Mouse (Mus musculus): ENCODE measurements around the gene Acp4.
"Not testable (repeated sequence)": the region's sequence is repeated elsewhere in the genome, so short reads cannot be mapped to it uniquely, and the experiment has no call there.

Gene Acp4

DNA sequence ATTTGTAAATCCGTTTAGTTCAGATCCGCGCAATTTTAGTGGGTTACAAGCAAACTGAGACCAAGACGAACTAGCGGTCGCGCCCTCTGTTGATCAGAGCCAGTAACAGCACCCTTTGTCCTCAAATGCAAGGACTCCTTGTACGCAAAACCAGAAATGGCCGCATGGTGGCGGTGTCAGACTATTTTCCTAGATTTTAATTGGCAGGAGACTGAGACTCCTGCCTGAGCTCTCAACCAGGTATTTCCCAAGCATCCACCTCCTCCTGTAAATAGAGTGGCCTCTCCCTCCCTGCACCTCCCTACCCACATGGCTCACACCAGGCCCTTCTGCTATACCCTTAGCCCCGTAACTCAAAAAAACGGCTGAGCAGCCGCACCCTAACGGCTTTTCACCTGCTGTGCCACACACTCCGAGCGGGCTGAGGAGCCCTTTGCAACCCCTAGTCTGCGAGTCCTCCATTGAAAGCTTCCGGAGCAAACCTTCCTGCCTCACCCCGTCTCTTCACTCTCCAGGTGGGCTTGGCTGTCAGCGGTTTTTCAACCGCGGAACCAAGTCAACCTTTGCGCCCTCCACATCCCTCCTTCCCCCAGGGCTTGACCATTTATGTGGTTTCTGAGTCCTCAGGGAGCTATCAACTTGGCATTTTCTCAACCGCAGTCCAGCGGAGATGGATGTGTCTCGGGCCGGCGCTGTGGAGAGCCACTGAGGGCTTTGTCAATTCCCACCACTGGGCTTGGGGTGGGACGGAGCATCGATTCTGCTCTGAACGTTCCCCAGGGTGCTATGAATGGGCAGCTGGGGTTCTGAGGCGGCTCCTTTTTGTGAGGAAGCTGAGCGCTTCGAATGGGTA, 5.8 kb upstream of the Acp4 start:
- peak; percentile 80 to 96 for DNase-seq

DNA sequence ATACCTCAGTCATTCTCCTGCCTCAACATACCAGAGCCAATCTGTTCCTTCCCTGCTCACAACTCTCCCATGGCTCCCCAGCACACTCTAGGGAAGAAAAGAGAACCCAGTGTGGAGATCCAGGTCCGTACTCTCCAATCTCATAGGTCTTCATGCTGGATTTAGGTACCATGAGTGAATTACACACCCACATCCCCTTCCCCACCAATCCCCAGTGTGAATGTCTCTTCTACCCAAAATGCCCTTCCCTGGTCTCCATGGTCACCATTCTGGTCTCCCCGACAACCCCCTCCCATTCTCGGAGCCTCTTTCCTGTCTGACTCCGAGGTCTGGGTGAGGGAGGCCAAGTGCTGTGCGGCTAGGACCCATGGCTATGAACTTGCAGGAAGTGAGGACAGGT, 4.0 kb upstream of the Acp4 start, which contains the start of gene Gm15517:
Gene Gm15517, plus strand, starts transcription at position 301 of the 400 bp plus-strand sequence.
- no peak for DNase-seq

DNA sequence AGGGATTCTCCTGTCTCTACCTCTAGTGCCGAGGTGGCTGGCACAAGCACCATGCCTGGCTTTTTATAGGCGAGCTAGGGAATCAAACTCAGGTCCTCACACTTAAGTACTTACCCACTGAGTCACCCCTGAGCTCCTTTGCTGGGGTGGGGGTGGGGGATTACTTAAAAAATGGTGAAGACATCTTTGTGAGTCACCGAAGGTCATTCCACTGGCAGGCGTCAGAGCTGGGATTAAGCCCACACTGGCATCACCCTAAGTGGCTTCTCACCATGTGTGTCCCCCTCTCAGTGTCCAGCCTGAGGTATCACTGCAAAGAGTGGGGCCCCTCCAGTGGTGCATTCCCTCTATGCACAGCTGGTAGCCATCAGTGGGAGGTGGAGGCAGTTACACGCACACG, 3.2 kb upstream of the Acp4 start:
- DNase-seq, result no peak

DNA sequence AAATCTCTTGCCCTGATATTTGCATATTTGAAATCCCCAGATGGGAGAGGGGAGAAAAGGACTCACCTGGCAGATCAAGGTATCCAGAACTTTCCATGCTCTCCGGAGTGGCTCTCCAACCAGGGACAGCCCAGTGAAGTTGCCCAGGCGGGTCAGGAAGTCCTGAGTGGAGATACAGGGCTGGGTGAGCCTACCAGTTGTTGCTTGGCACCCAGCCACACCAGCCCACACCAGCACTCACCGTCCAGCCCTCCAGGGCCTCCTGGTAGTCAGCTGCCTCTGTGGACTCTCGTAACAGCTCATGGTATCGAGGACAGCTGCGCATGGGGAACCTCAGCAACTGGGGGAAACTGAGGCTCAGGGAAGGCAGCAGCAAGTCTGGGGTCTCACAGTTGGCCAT, 2.2 kb downstream of the Acp4 start:
- DNase-seq, result no peak

DNA sequence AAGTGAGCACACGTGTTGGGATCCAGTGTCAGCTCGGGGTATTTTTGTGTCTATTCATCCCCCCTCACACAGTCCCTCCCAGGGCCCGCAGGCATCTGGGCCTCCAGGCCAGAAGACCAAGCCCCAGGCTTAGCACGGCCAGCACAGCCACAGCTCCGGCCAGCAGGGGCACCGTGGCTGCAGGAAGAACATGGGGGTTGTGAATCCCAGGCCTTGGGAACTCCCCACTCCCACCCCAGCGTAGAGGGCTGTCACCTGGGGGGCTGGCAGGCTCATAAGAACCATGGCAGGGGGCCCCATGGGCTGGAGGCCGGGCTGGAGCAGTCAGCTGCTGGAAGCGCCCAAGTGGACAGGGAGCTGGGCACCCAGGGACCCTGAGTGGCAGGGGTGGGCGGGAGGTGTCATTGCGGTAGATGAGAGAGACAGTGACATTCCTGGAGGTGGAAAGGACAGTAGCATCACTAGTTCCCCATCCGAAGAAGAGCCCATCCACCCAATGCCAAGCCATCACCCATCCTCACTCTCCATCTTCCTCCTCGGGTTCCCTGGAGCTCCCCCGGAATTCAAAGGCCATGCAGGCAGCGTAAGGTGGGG, 4.1 kb downstream of the Acp4 start:
- DNase-seq, result no peak

DNA sequence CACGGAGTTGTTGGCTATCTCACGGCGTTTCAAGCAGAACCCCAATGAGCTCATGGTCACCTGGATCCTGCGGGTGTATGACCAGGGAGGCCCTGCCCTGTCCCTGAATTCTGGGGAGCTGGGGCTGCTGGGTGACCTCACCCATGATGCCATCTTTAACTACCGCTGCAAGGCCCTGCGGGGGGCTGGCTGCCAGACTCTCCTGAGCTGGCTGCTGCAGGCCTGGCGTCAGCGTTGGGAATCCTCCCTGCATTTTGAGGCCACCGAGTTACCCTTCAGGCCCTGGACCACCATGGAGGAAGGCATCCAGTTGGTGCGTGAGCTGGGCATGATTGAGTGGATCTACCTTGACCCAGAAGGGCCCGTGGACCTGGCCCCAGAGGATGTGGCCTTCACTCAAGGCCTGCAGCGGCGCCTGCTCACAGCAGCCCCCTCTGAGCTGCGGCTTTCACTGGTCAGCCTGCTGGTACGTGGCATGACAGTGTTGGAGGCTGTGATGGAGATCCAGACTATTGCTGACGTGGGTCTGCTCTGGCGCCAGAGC, 6.4 kb downstream of the Acp4 start:
- peak in 1 of 2 experiments; percentile 6 for DNase-seq

DNA sequence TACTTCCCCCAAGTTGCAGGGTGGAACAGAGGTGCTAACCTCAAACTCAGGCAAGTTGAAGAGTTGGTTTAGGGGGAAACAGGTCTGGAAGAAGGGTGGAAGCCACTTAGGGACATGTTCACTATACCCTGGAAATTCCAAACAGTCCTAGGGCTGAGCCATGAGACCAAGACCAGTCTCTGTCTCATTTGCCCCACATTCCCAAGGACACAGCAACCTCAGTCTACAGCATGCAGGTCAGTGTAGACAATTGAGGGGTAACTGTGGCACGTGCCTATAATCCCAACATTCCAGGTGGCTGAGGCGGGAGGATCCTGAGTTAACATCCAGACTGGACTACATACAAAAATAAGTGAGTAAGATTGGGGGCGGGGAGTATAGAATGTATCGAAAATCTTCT, 7.9 kb downstream of the Acp4 start:
- DNase-seq, result no peak

DNA sequence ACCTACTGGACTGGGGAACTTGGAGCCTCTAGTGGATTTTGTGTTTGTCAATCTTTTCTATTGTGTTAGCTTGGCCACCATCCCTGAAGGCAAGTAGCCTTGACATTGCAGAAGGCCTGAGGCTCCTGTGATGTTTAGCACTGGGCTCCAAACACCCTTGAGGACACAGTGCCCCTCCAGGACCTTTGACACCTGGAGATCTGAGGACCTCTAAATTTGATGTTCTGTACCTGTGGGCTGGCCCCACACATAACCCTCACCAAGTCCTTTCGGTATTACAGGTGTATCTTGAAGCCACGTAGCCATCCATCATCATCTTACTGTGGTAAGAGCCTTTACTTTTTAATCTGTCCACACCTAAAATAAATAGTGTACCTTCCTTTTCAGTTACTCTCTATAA, 9.2 kb downstream of the Acp4 start:
- DNase-seq, result no peak

DNA sequence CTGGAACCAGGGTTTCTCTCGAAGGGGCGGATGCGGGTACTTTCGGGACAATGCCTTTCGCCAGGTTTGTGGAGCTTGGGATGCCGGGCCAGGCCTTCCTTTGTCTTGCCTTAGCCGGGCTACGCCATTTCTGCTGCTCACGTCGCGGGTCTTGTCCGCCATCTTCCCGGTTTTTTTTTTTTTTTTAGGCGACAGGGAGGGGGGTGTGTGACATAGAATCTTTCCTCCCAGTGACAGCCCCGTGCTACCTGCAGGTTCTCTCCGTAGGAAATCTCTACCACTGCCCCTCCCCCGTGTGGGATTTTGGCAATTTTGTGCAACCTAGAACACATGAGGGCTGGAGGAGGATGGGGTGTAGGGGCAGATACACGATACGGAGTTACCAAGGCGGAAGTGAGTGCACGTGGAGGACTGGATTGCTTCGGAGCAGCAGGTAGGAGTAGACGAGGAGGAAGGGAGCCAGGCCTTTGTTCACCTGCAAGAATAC, 10.2 kb downstream of the Acp4 start:
- DNase-seq, result peak in 1 of 2 experiments; percentile 53

DNA sequence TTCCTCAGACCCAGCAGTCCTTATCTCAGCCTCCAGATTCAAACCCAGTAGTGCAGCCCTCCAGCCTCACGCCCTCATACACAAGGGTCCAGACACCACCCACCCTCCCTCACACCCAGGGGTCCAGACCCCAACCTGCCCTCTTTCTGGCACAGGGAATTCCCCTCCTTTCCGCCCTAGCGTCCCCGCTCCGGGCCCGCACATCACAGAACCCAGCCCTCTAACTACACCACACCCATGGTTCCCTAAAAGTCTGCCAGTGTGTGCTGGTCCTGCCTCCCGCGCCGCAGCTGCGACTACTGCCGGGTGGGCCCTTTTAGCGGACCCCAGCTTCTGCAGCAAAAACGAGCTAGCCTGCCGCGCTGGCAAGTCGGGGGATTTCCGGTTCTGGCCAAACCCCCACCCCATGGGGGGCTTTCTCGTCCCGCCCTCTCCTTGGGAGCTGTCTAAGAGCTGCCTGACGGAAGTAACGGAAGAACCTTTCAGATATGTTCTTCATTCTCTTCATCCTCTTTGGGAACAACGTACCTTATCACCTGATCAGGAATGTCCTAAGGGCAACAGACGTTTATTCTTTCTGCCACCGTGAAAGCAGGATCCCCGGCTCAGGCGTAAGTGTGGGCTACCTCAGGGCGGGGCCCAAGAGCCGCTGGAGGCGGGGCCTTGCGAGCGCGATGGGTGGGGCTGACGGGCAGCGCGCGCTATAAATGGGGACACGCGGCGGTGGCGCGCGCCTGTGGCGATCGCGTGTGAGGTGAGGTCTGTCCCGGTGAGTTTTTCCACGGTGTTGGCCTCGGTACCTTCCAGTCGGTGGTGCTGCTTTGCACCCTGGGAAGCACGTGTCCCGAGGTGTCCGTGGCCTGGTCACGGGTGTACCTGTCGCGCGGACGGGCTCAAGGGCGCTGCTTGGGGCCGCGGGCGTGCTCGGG, 10.9 kb downstream of the Acp4 start, which contains the start of the genes 1700028J19Rik and 2410002F23Rik:
Gene 1700028J19Rik, minus strand, starts transcription at position 641 of the 929 bp plus-strand sequence.
Gene 2410002F23Rik, plus strand, starts transcription at position 668 of the 929 bp plus-strand sequence.
- peak; percentile 84 to 95 for DNase-seq

DNA sequence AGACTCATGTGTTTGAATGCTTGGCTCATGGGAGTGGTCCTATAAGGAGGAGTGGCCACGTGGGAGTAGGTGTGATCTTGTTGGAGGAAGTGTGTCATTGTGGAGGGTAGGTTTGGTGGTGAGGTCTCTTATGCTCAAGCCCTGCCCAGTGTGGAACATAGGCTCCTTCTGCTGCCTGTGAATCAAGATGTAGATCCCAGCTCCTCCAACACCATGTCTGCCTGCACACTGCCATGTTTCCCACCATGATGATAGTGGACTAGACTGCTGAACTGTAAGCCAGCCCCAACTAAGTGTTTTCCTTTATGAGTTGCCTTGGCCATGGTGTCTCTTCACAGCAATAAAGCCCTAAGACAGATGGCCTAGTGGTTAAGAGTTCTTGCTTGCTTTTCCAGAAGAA, 13.1 kb downstream of the Acp4 start:
- DNase-seq, result no peak

DNA sequence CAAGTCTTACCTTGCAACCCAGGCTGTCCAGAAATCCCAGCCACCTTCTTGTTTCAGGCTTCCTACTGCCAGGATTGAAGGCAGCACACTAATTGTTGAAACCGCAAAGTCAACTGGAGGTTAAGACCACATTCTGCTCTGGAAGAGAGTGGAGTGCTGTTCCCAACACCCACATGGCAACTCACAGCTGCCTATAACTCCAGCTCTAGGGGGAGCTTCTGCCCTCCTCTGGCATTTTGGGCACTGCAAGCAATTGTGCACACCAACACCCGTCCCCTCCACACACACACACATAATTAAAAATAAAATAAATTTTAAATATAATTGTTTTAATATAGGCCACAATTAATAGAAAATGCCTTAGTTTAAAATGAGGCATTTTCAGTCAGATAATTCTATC, 16.0 kb downstream of the Acp4 start:
- no peak for DNase-seq

DNA sequence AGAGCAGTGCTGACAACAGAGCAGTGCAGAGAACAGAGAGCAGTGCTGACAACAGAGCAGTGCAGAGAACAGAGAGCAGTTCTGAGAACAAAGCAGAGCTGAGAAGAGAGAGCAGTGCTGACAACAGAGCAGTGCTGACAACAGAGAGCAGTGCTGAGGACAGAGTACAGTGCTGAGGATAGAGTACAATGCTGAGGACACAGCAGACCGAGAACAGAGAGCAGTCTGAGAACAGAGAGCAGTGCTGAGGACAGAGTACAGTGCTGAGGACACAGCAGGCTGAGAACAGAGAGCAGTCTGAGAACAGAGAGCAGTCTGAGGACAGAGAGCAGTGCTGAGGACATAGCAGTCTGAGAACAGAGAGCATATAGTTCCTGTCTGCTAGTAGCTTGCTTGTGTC, 16.5 kb downstream of the Acp4 start:
- DNase-seq, result no peak

DNA sequence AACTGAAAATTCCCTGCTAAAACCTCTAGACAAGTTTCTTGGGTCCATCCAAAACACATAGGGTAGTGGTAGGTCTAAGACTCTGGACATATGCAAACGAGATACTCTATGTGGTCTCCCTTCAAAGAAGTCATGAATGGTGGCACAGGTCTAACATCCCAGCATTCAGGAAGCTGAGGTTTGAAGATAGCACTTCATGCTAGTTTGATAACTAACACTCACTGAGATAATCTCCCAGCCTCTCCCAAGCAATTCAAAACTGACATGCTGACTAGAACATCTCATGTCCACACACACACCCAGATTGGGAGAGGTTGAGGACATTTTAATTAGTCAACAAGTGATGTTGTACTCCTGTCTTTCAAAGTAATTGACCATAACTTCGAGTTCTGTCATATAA, 17.3 kb downstream of the Acp4 start:
- no peak for DNase-seq

DNA sequence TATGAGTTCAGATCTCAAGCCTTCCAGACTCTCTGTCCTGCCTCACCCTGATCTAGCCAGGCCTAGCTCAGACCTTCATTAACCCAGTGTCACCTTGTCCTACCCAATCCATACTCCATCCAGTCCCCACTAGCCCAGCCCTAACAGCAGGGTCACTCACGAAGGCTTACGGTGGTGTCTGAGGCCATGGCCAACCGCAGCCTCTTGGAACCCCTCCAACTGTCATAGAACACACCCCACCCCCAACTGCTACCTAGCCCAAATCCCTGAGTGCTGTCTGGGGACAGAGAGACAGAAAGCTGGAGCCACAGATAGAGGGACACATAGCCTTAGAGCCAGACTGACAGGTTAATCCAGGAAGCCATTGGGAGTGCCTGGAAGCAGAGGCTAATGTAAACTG, 21.3 kb downstream of the Acp4 start, which contains the start of gene Gm36864:
Gene Gm36864, plus strand, starts transcription at position 269 of the 400 bp plus-strand sequence.
- DNase-seq, result no peak

DNA sequence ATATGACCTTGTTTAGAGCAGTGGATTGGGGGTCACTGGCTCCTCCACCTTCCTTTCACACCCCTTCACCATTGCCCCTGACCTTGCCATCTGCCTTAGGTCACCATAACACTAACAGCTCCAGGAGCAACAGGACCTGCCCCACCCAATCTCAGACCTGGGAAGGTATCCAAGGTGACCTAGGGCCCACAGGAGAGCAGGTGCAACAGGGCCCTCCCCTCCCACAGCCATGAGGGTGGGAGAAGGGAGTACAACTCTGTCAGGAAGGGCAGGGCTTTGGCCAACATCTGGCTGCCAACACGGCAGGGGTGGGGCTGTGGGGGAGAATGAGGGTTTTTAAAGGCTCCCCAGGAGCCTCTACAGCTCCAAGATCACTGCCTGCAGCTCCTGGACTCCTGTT, 32.1 kb downstream of the Acp4 start, which contains the start of gene Klk1:
Gene Klk1, plus strand, starts transcription at position 285 of the 400 bp plus-strand sequence.
- no peak for DNase-seq

DNA sequence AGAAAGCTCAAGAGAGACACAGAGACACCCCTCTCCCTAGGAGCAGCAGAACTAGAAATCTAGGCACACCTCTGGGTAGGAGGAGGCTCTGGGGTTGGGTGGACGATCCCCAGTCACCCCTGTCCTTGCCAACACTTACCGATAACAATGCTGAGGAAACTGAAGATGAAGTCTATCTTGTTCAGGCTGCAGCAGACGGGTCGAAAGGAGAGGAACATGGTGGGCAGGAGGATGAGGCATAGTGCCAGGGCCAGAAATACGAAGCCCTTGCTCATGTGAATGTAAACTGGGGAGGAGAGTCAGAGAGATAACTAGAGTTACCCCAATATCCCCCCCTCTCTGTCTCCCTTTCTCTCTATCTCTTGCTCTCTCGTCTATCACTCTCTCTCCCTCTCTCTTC, 34.8 kb downstream of the Acp4 start:
- DNase-seq, result not testable (repeated sequence)

DNA sequence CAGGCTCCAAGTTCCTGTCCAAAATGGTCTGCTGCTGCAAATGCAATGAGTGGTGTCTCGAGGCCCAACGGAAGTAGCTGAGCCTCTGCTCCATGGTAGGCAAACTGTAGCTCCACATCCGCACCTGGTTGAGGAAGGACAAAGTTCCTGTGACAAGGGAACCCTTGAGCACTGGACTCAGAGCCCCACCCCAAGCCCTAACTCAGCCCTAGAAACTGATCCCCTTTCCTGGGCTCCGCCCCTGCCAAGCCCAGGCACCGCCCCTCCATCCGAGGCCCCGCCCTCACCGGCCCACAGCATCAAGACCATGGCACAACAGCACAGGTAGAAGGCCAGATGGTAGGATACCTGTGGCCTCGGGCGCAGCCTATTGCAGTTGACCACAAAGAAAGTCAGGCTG, 35.6 kb downstream of the Acp4 start:
- not testable (repeated sequence) for DNase-seq

DNA sequence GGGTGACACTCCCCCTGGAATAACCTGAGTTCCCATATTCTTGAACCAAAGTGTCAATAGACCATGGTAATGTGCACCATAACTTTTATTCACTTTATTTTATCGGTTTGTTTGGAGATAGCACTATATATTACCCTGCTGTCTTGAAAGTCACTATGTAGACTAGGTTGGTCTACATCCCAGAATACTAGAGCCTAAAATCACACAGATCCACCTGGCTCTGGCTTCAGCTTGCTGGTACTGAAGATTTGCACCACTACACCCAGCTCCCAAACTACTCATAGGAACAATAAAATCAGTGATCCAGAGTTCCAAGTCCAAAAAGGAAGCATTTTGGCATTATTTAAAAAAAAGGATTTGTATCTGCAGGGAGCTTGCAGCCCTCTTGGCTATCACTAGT, 41.5 kb downstream of the Acp4 start, which contains the start of gene Klk1b5:
Gene Klk1b5, plus strand, starts transcription at position 301 of the 400 bp plus-strand sequence.
- DNase-seq, result no peak

DNA sequence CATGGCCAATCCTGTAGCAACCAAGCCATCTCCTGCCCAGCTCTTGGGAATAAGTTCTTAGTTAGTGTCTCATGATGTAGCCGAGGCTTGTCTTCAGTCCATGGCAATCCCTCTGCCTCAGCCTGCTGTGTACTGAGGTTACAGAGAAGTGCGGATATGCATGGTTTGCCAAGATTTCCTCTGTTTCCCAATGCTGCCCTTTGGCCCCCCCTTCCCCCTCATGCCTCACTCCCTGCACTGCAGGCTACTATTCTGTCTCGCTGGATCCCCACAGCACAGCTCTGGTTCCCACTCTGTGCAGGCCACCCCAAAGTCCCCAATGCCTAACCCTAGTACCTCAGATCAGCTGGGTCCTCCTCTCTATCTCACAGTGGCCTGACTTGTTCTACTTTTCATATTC, 48.9 kb downstream of the Acp4 start:
- DNase-seq, result no peak

DNA sequence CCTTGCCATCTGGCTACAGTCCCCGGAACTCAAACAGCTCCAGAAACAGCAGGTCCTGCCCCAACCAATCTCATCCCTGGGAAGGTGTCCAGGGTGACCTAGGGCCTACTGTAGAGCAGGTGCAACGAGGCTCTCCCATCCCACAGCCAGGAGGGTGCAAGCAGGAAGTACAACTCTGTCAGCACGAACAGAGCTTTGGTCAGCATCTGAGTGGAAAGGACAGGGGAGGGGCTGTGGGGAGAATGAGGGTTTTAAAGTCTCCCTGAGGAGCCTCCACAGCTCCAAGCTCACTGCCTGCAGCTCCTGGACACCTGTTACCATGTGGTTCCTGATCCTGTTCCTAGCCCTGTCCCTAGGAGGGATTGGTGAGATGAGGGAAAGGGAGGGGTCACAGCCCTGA, 50.0 kb downstream of the Acp4 start, which contains the start of gene Klk1b4:
Gene Klk1b4, plus strand, starts transcription at position 301 of the 400 bp plus-strand sequence.
- not testable (repeated sequence) for DNase-seq

Data from spleen, adult 18-20 months (tissue).